Mouse (Mus musculus): ENCODE measurements around the gene Ston2.

The Ston2 gene

GRCm38 (mm10) chr12:91695761-91696160 lies 92.4 kb downstream of the Ston2 start:
- no peak for DNase-seq

GRCm38 (mm10) chr12:91694748-91695147 lies 93.4 kb downstream of the Ston2 start:
- no peak for DNase-seq

GRCm38 (mm10) chr12:91693566-91693965 lies 94.6 kb downstream of the Ston2 start:
- no peak for DNase-seq

- no peak for DNase-seq
Measured at GRCm38 (mm10) chr12:91692991-91693390, 95.2 kb downstream of the Ston2 start.

- no peak for DNase-seq
Measured at GRCm38 (mm10) chr12:91685674-91686290, 102.4 kb downstream of the Ston2 start.

GRCm38 (mm10) chr12:91684840-91685415 lies 103.3 kb downstream of the Ston2 start:
- no peak for DNase-seq

- peak; percentile 13 to 18 for DNase-seq
Measured at GRCm38 (mm10) chr12:91684101-91684839, 103.9 kb downstream of the Ston2 start.

GRCm38 (mm10) chr12:91683549-91684100 lies 104.6 kb downstream of the Ston2 start:
- no peak for DNase-seq

GRCm38 (mm10) chr12:91683096-91683495 lies 105.1 kb downstream of the Ston2 start:
- DNase-seq = no peak

- DNase-seq = no peak
Measured at GRCm38 (mm10) chr12:91679320-91680064, 108.7 kb downstream of the Ston2 start.

GRCm38 (mm10) chr12:91675937-91676336 lies 112.2 kb downstream of the Ston2 start:
- DNase-seq = no peak

- DNase-seq = no peak
Measured at GRCm38 (mm10) chr12:91673141-91673540, 115.0 kb downstream of the Ston2 start.

GRCm38 (mm10) chr12:91672528-91672927 lies 115.7 kb downstream of the Ston2 start:
- peak in 1 of 2 experiments; percentile 11 for DNase-seq

- no peak for DNase-seq
Measured at GRCm38 (mm10) chr12:91668529-91669245, 119.5 kb downstream of the Ston2 start.

- DNase-seq = no peak
Measured at GRCm38 (mm10) chr12:91667741-91668140, 120.4 kb downstream of the Ston2 start.

GRCm38 (mm10) chr12:91666607-91667006 lies 121.6 kb downstream of the Ston2 start:
- DNase-seq = no peak

- DNase-seq = no peak
Measured at GRCm38 (mm10) chr12:91665431-91665830, 122.8 kb downstream of the Ston2 start.

GRCm38 (mm10) chr12:91663260-91663659 lies 124.9 kb downstream of the Ston2 start:
- no peak for DNase-seq

- DNase-seq = no peak
Measured at GRCm38 (mm10) chr12:91662844-91663243, 125.3 kb downstream of the Ston2 start.

- DNase-seq = no peak
Measured at GRCm38 (mm10) chr12:91660640-91661417, 127.4 kb downstream of the Ston2 start.

GRCm38 (mm10) chr12:91654399-91655122 lies 133.6 kb downstream of the Ston2 start:
- DNase-seq = peak; percentile 14 to 40
